Mouse (Mus musculus) limb, embryonic 13.5 days (tissue): ENCODE data around the gene Sf3b6. TPM values are rescaled to one million over a fixed set of nuclear protein-coding genes. Genes with fewer than 3 reads are reported as not detected.

Experiments used
- ATAC-seq: fragments of 200-750 bp; cut with Nextera tagmentation; 2 replicates; pipeline ENCODE4 v1.8.0; 2017; ENCODE audit warnings: low read depth, moderate number of reproducible peaks, moderate TSS enrichment; ENCODE audit not compliant: low FRiP score
- H3K27ac ChIP-seq: fragments of 300-500 bp; sonication (generic); 2 replicates; pipeline ENCODE4 v1.5.1; 2015; ENCODE audit warnings: inconsistent platforms, mild to moderate bottlenecking, moderate library complexity
- H3K27me3 ChIP-seq: fragments of 300-500 bp; sonication (generic); 2 replicates; pipeline ENCODE4 v1.6.1; 2015; ENCODE audit warnings: mild to moderate bottlenecking, inconsistent platforms
- H3K36me3 ChIP-seq: fragments of 300-500 bp; sonication (generic); 2 replicates; pipeline ENCODE4 v1.6.1; 2015; ENCODE audit warnings: inconsistent platforms, mild to moderate bottlenecking, moderate library complexity
- H3K4me1 ChIP-seq: fragments of 300-500 bp; sonication (generic); 2 replicates; pipeline ENCODE4 v1.6.1; 2015; ENCODE audit warnings: inconsistent platforms
- H3K4me2 ChIP-seq: fragments of 300-500 bp; sonication (generic); replicated peaks from 2 replicates; pipeline ENCODE4 v1.6.1; 2015; ENCODE audit warnings: inconsistent platforms, mild to moderate bottlenecking, moderate library complexity
- H3K4me3 ChIP-seq: fragments of 300-500 bp; sonication (generic); 2 replicates; pipeline ENCODE4 v1.5.1; 2015; ENCODE audit warnings: moderate library complexity, mild to moderate bottlenecking, inconsistent platforms
- H3K9ac ChIP-seq: fragments of 300-500 bp; sonication (generic); 2 replicates; pipeline ENCODE4 v1.6.1; 2015; ENCODE audit warnings: mild to moderate bottlenecking, inconsistent platforms
- H3K9me3 ChIP-seq: fragments of 300-500 bp; sonication (generic); 2 replicates; pipeline ENCODE4 v1.6.1; 2016; ENCODE audit warnings: inconsistent platforms
- WGBS: fragments of 180-500 bp; shearing (Covaris S2); methylation state at CpG from one replicate; pipeline ENCODE4 v1.1.7; 2015; 5-methylcytosine and 5-hydroxymethylcytosine counted together
- polyA plus RNA-seq: library from polyadenylated mRNA; unstranded; fragments of >200 nt; fragmentation: Nextera tagmentation; extraction: Ambion mirVana; gene quantifications from 2 replicates; pipeline ENCODE4 v1.2.1, GENCODE M21; 2015

Gene Sf3b6
- polyA plus RNA-seq, 1 experiment from 2014 or later = 220 TPM

DNA sequence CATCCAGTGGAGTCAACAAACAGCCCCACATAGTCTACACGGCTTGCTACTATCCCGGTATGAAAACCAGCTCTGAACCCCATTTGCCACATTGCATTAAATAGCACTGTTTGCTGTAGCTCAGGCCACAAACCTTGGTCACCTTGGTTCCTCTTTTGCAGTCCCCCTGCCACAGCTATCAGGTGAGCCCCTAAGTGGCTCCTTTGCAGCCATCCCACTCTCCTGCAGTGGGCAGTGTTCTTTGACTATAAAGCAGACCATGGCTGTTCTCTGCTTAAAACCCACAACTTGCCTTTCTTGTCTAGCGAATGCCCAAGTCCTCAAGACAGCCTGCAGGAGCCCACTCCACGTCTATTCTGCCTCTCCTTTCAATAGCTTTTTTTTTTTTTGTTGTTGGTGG is 54.9 kb downstream of the Sf3b6 start:
- Histone ChIP-seq H3K9ac (no peak overlapping the region), H3K4me2 (no peak overlapping the region)

DNA sequence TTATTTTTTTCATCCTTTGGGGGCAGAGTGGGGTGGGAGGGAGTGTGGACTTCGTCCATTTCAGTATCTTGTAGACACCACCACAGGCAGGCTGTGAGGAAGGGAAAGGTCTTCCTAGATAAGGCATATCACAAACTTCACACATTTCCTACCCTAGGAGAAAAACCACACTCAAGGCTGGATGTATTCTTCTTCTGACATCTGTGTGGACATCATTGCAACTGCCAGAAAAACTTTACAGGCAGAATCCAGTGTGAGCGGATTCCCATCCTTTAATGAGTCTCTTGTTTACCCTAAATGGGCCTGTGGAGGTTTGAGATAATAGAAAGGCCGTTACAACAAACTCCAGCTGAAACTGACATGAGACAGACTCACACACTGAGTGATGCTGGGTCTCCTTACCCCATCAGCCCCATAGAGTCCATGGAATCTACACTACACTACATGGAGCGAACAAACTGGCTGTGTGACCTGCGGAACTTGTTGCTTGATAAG is 55.7 kb downstream of the Sf3b6 start:
- Histone ChIP-seq H3K4me3 (no peak overlapping the region), H3K4me2 (no peak overlapping the region), H3K9me3 (no peaks in the 10 kb centered on the region), H3K9ac (no peak overlapping the region), H3K27ac (no peak overlapping the region), H3K36me3 (no peaks in the 10 kb centered on the region), H3K27me3 (0 out of 2 replicates have a peak, but pooled peaks cover 8% of the 10 kb centered on the region), H3K4me1 (peaks cover 10% of the 10 kb centered on the region)
- ATAC-seq = no peak
- WGBS = 76% methylated on average over 5 of the region's 5 CpGs

More for the DNA sequence above, 54.9 kb downstream of the Sf3b6 start:
- 65% methylated on average over 4 of the region's 4 CpGs for WGBS
- H3K27ac ChIP-seq = no peak overlapping the region
- no peaks in the 10 kb centered on the region for H3K36me3 ChIP-seq
- 0 out of 2 replicates have a peak, but pooled peaks cover 8% of the 10 kb centered on the region for H3K27me3 ChIP-seq
- H3K9me3 ChIP-seq = no peaks in the 10 kb centered on the region
- no peak for ATAC-seq
- H3K4me1 ChIP-seq = peaks cover 10% of the 10 kb centered on the region
- no peak overlapping the region for H3K4me3 ChIP-seq

DNA sequence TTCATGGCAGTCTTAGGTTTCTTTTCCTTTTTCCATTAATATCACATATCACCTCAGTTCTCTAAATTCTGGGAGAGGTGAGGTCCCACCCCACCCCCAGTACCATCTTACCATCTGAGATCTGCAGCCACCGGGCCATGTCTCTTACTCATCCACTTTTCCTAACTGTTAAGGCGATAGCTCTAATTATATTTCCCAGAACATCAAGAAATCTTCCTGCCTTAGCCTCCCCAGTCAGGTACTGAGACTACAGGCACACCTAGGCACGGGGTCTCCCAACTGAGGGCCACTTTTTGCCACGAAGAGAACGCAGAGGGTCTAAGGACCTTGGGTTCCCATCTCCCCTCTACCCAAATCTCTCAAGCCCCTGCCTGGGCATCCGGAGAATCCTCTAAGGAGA is 56.2 kb downstream of the Sf3b6 start:
- Histone ChIP-seq H3K36me3 (peaks cover 4% of the 10 kb centered on the region), H3K27ac (no peak overlapping the region), H3K9ac (peak overlapping the region; percentile 66; the same call in 1 of the 2 replicates), H3K27me3 (0 out of 2 replicates have a peak, but pooled peaks cover 8% of the 10 kb centered on the region), H3K4me1 (peaks cover 10% of the 10 kb centered on the region), H3K4me3 (peak overlapping the region; percentile 42; the same call in 1 of the 2 replicates), H3K9me3 (no peaks in the 10 kb centered on the region), H3K4me2 (peak overlapping the region; percentile 88)
- WGBS = 78% methylated on average over 6 of the region's 6 CpGs
- no peak for ATAC-seq

DNA sequence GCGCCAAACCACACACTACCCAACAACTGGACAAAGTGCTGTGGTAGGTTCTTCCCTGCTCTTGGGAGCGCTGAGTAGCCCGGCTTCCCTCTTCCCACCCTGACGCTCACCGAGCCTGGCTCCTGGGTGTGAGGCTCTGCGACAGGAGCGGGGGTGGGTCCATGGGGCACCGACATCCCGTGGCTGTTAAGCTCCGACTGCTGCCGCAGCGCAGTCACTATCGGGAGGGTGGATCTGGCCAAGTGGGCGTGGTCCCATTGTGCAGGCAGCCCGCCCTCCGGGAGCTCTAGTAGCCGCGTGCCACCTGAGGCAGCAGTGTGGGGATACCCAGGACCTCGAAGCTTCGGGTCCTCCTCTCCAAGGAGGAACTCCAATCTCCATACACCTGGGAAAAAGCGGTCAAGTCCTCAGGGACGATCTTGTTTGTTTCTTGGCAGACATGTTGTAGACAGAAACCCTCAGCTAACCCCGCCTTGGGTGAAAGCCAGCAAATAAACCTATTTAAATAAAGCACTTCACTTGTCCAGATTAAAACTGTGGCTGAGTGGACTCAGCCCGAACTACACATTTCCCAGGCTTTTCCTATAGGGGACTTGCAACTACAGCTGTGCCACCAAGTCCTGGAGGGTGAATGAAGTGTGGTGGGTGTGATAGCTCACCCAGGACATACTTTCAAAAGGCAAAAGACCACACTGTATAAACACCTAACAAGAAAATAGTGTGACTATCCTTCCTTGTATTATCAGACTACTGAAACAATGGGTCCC is 57.0 kb downstream of the Sf3b6 start, which contains the start of gene Mfsd2b:
Gene Mfsd2b (minus strand): TSS at position 199 of the 767 bp plus-strand sequence.
- 6% methylated on average over 24 of the region's 24 CpGs for WGBS
- ATAC-seq = peak; percentile 83
- Histone ChIP-seq H3K4me2 (peak within 1 kb of the TSS; percentile 88), H3K27me3 (0 out of 2 replicates have a peak, but pooled peaks cover 8% of the 10 kb centered on the region), H3K9me3 (no peaks in the 10 kb centered on the region), H3K27ac (no peak within 1 kb of the TSS), H3K9ac (peak within 1 kb of the TSS; percentile 66), H3K4me1 (peaks cover 10% of the 10 kb centered on the region), H3K4me3 (peak within 1 kb of the TSS; percentile 42), H3K36me3 (peaks cover 12% of the 10 kb centered on the region)

DNA sequence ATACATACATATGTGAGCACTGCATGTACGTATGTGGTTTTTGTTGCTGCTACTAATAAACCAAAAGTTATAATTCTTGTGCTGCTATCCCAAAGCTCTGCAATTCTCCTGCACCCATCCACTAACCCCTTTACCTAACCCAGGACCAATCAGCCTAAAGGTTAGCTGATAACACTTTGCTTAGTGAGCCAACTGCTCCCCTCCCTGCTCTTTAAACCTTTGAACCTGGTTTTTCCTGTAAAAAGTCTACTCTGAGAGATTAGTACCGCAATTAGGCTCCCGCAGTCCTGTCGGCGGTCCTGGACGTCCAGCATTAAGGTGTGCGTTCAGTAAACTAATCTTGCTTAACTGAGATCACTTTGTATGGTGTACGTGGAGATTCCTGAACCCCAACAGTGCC is 58.3 kb downstream of the Sf3b6 start:
- Histone ChIP-seq H3K4me1 (peaks cover 10% of the 10 kb centered on the region), H3K9me3 (no peaks in the 10 kb centered on the region), H3K4me3 (no peak overlapping the region), H3K4me2 (no peak overlapping the region), H3K36me3 (peaks cover 18% of the 10 kb centered on the region), H3K9ac (no peak overlapping the region), H3K27me3 (0 out of 2 replicates have a peak, but pooled peaks cover 8% of the 10 kb centered on the region), H3K27ac (no peak overlapping the region)
- 77% methylated on average over 8 of the region's 8 CpGs for WGBS
- no peak for ATAC-seq

Other genes with a start within 250 kb of the Sf3b6 start
- 33.0 and 35.8 TPM in 2 replicates for gene Itsn2, start 224.9 kb upstream of the Sf3b6 start, polyA plus RNA-seq
- gene Gm3625, start 224.6 kb upstream of the Sf3b6 start, polyA plus RNA-seq = not detected in 2 replicates
- 0.59 and 0.64 TPM in 2 replicates for gene Fam228a, start 79.1 kb upstream of the Sf3b6 start, polyA plus RNA-seq
- gene Pfn4, start 48.5 kb upstream of the Sf3b6 start, polyA plus RNA-seq = 3.3 and 5.3 TPM in 2 replicates
- gene Fam228b, start 48.3 kb upstream of the Sf3b6 start, polyA plus RNA-seq = 4.8 and 5.6 TPM in 2 replicates
- 14.0 and 14.8 TPM in 2 replicates for gene Fkbp1b, start 24.0 kb downstream of the Sf3b6 start, polyA plus RNA-seq
- 21.5 and 26.5 TPM in 2 replicates for gene Wdcp, start 25.8 kb downstream of the Sf3b6 start, polyA plus RNA-seq
- gene Mfsd2b, start 56.8 kb downstream of the Sf3b6 start, polyA plus RNA-seq = 1.6 and 2.3 TPM in 2 replicates
- gene Ubxn2a, start 90.2 kb downstream of the Sf3b6 start, polyA plus RNA-seq = 25.4 and 25.8 TPM in 2 replicates
- 11.3 and 11.8 TPM in 2 replicates for gene Atad2b, start 99.8 kb downstream of the Sf3b6 start, polyA plus RNA-seq